ENCODE assay signal across 9 mouse cellular contexts in the genomic region with DNA sequence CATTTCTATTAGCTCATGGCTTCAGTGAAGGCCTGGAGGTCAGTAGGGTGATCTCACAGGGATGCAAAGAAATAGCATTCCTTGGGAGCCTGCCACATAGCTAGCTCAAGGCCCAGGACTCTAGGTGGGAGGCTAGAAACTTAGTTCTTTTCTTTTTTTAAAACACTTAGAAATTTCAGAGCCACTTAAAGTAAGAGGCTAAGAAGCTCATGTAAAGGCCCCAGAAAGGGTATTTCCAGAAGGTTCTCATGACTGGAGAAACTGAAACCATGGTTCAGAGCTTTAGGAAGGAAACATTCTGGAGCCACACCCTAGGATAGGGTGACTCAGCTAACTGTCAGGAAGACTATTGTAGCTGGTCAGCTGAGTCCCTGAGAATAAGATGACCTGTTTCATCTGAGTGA. TPM values are rescaled to one million over a fixed set of nuclear protein-coding genes. Genes with fewer than 3 reads are reported as not detected.
DNase-seq lines count a peak whose midpoint lies in the region; ATAC-seq and TF ChIP-seq lines count a peak whose summit lies in the region.
"Had no signal": no experiment of that assay in that cellular context is flagged by ENCODE, and none has a peak within 500 bp of the region (broad histone marks: within the 10 kb centered on the region; RNA-seq: fewer than 3 reads in every experiment).

No protein-coding gene starts in this region.

- H3K79me2 ChIP-seq in C2C12 (ENCODE audit: control insufficient read depth, insufficient read depth) (no peaks in the 10 kb centered on the region), macrophage (ENCODE audit: inconsistent target) (no peaks in the 10 kb centered on the region)

- TF ChIP-seq POLR2A in embryonic fibroblast, embryonic 13.5 days (IDR thresholded peaks at IDR 0.05; ENCODE audit: low read depth, low read length): no peak

- peak; percentile 74 for DNase-seq in heart, adult 8-10 months (ENCODE audit: low spot score)
- no peak for DNase-seq in heart, embryonic 10.5 days (ENCODE audit: low spot score)
- no peak for DNase-seq in thymus, postnatal 14 days
- DNase-seq in kidney, adult 18-20 months: no peak

- no peak overlapping the region for H3ac ChIP-seq in C2C12 (ENCODE audit: control insufficient read depth, insufficient read length, low read depth)

- no peak for ATAC-seq in activated CD4-positive, CD25-positive, alpha-beta regulatory T cell, adult 4 months

- no peaks in the 10 kb centered on the region for H3K36me3 ChIP-seq in heart, embryonic 10.5 days
- H3K36me3 ChIP-seq in C2C12 (ENCODE audit: control insufficient read depth, insufficient read depth) (no peaks in the 10 kb centered on the region), macrophage (ENCODE audit: inconsistent target) (no peaks in the 10 kb centered on the region)
- H3K36me3 ChIP-seq: forebrain, embryonic 12.5 days had no signal

- H3K27ac ChIP-seq in heart, embryonic 10.5 days: no peak overlapping the region
- H3K27ac ChIP-seq in embryonic fibroblast, embryonic 13.5 days (ENCODE audit: insufficient read depth, low read length): peak overlapping the region; percentile 99
- H3K27ac ChIP-seq in macrophage: peak overlapping the region; percentile 95
- H3K27ac ChIP-seq: forebrain, embryonic 12.5 days had no signal

- no peaks in the 10 kb centered on the region for H3K79me3 ChIP-seq in C2C12 (ENCODE audit: low read depth)

- peaks cover 13% of the 10 kb centered on the region; the same call in 1 of the 2 replicates for H3K4me1 ChIP-seq in heart, embryonic 10.5 days
- H3K4me1 ChIP-seq in embryonic fibroblast, embryonic 13.5 days (ENCODE audit: control insufficient read depth, insufficient read depth, low read length): peaks cover 16% of the 10 kb centered on the region
- H3K4me1 ChIP-seq: forebrain, embryonic 12.5 days had no signal

- no peak overlapping the region for H3K4me3 ChIP-seq in heart, embryonic 10.5 days
- H3K4me3 ChIP-seq in C2C12 (ENCODE audit: insufficient read depth, poor library complexity, severe bottlenecking): no peak overlapping the region
- no peak overlapping the region for H3K4me3 ChIP-seq in embryonic fibroblast, embryonic 13.5 days (ENCODE audit: insufficient read depth, low read length)
- no peak overlapping the region for H3K4me3 ChIP-seq in macrophage (ENCODE audit: inconsistent target)
- H3K4me3 ChIP-seq: forebrain, embryonic 12.5 days had no signal

- TF ChIP-seq CTCF in C2C12 (IDR thresholded peaks at IDR 0.05; ENCODE audit: control insufficient read depth, insufficient read depth, insufficient read length): no peak
- TF ChIP-seq CTCF in embryonic fibroblast, embryonic 13.5 days (IDR thresholded peaks at IDR 0.05; ENCODE audit: borderline replicate concordance, insufficient read depth, low read length): no peak

- H3K9me3 ChIP-seq in heart, embryonic 10.5 days: no peaks in the 10 kb centered on the region
- H3K9me3 ChIP-seq: forebrain, embryonic 12.5 days had no signal

- no peaks in the 10 kb centered on the region for H3K27me3 ChIP-seq in heart, embryonic 10.5 days (ENCODE audit: insufficient read depth, poor library complexity, severe bottlenecking)
- no peaks in the 10 kb centered on the region for H3K27me3 ChIP-seq in C2C12 (ENCODE audit: control insufficient read depth, insufficient read depth, insufficient read length)
- H3K27me3 ChIP-seq: forebrain, embryonic 12.5 days had no signal

TF ChIP-seq in C2C12, 6 proteins besides CTCF, POLR2A, EP300 and RAD21:
- TF ChIP-seq USF1 (IDR thresholded peaks at IDR 0.05; ENCODE audit: low read depth) (peak; percentile 12), MAX (IDR thresholded peaks at IDR 0.05) (no peak)
TF ChIP-seq in C2C12: peak in this region for 1.

RNA-seq across cellular contexts. Expression of a gene that starts 51.1 kb away (rescaled TPM):
- 10 to 100 TPM; 15.9 to 28.7 (median 20.2) TPM for total RNA-seq in heart, adult 8-10 months (2022)
- 11.3 and 14.3 TPM in 2 replicates for polyA plus RNA-seq in heart, embryonic 10.5 days (2016; fragmentation: Nextera tagmentation; extraction: Ambion mirVana)
- polyA plus RNA-seq in C2C12 (2012; fragmentation: generic; extraction: Trizol) (40.9 TPM), macrophage (2018) (66.7 to 104 TPM (median 93.3 TPM) in 3 replicates)
- polyA plus RNA-seq in embryonic fibroblast, embryonic 13.5 days (2011; ENCODE audit: insufficient read length, low read depth, missing spikeins): 161 and 176 TPM in 2 replicates
- 100 to 1,000 TPM; 244 to 996 (median 329) TPM for total RNA-seq in macrophage (2018; cell fraction: chromatin; rRNA removed)
- 100 to 1,000 TPM; 124 to 243 (median 189) TPM for total RNA-seq in macrophage (2018; cell fraction: cytosol; rRNA removed)
- 100 to 1,000 TPM; 209 to 537 (median 340) TPM for total RNA-seq in macrophage (2018; cell fraction: nucleus; rRNA removed)
- under 1 TPM; 0.52 to 0.99 TPM for polyA plus RNA-seq in activated CD4-positive, CD25-positive, alpha-beta regulatory T cell, adult 4 months (2017; shearing (Covaris generic))
